Mouse (Mus musculus): ENCODE measurements around the gene Gm17359. TPM values are rescaled to one million over a fixed set of nuclear protein-coding genes. Genes with fewer than 3 reads are reported as not detected.

Gene Gm17359
- polyA plus RNA-seq, 1 experiment from 2014 or later, result not detected

- H3K27ac ChIP-seq (replicated peaks; ENCODE audit: low read depth, low read length), result no peak overlapping the region
- ATAC-seq (replicated peaks; ENCODE audit: insufficient number of reproducible peaks, low FRiP score, low TSS enrichment, low read depth), result peak; percentile 64; the same call in 1 of the 2 replicates
- H3K4me2 ChIP-seq (ENCODE audit: low read depth, low read length), result no peak overlapping the region
- no peaks in the 10 kb centered on the region for H3K9me3 ChIP-seq (replicated peaks; ENCODE audit: control insufficient read depth, low read length)
- H3K4me3 ChIP-seq (ENCODE audit: low read depth, low read length), result no peak overlapping the region
- no peaks in the 10 kb centered on the region for H3K27me3 ChIP-seq (ENCODE audit: control insufficient read depth, insufficient read depth, low read length)
- 30% methylated on average over 10 of the region's 10 CpGs for WGBS
- no peaks in the 10 kb centered on the region for H3K4me1 ChIP-seq (ENCODE audit: control insufficient read depth, insufficient read depth, low read length)
- no peak overlapping the region for H3K9ac ChIP-seq (replicated peaks; ENCODE audit: low read length)
- no peaks in the 10 kb centered on the region for H3K36me3 ChIP-seq (replicated peaks; ENCODE audit: control insufficient read depth, insufficient read depth, low read depth, low read length)
- peak; percentile 43 for DNase-seq (ENCODE audit: low spot score)
These were observed 73.6 kb downstream of the Gm17359 start for GRCm38 (mm10) chr3:79409927-79410628.

- no peaks in the 10 kb centered on the region for H3K27me3 ChIP-seq (ENCODE audit: control insufficient read depth, insufficient read depth, low read length)
- no peaks in the 10 kb centered on the region for H3K9me3 ChIP-seq (replicated peaks; ENCODE audit: control insufficient read depth, low read length)
- peak; percentile 60 for DNase-seq (ENCODE audit: low spot score)
- H3K4me3 ChIP-seq (ENCODE audit: low read depth, low read length), result no peak overlapping the region
- ATAC-seq (replicated peaks; ENCODE audit: insufficient number of reproducible peaks, low FRiP score, low TSS enrichment, low read depth), result peak; percentile 39; the same call in 1 of the 2 replicates
- WGBS, result 15% methylated on average over 5 of the region's 5 CpGs
- no peak overlapping the region for H3K27ac ChIP-seq (replicated peaks; ENCODE audit: low read depth, low read length)
- H3K4me2 ChIP-seq (ENCODE audit: low read depth, low read length), result no peak overlapping the region
- no peaks in the 10 kb centered on the region for H3K36me3 ChIP-seq (replicated peaks; ENCODE audit: control insufficient read depth, insufficient read depth, low read depth, low read length)
- H3K9ac ChIP-seq (replicated peaks; ENCODE audit: low read length), result no peak overlapping the region
- H3K4me1 ChIP-seq (ENCODE audit: control insufficient read depth, insufficient read depth, low read length), result no peaks in the 10 kb centered on the region
These were observed 74.2 kb downstream of the Gm17359 start for GRCm38 (mm10) chr3:79410629-79410995.

- H3K4me3 ChIP-seq (ENCODE audit: low read depth, low read length), result no peak overlapping the region
- DNase-seq (ENCODE audit: low spot score) (no peak), ATAC-seq (replicated peaks; ENCODE audit: insufficient number of reproducible peaks, low FRiP score, low TSS enrichment, low read depth) (no peak)
- no peaks in the 10 kb centered on the region for H3K4me1 ChIP-seq (ENCODE audit: control insufficient read depth, insufficient read depth, low read length)
- no peaks in the 10 kb centered on the region for H3K36me3 ChIP-seq (replicated peaks; ENCODE audit: control insufficient read depth, insufficient read depth, low read depth, low read length)
- H3K4me2 ChIP-seq (ENCODE audit: low read depth, low read length), result no peak overlapping the region
- 35% methylated on average over 2 of the region's 2 CpGs for WGBS
- H3K27me3 ChIP-seq (ENCODE audit: control insufficient read depth, insufficient read depth, low read length), result no peaks in the 10 kb centered on the region
- no peaks in the 10 kb centered on the region for H3K9me3 ChIP-seq (replicated peaks; ENCODE audit: control insufficient read depth, low read length)
- H3K9ac ChIP-seq (replicated peaks; ENCODE audit: low read length), result no peak overlapping the region
- H3K27ac ChIP-seq (replicated peaks; ENCODE audit: low read depth, low read length), result no peak overlapping the region
These were observed 75.2 kb downstream of the Gm17359 start for GRCm38 (mm10) chr3:79411666-79412065.

- no peaks in the 10 kb centered on the region for H3K9me3 ChIP-seq (replicated peaks; ENCODE audit: control insufficient read depth, low read length)
- ATAC-seq (replicated peaks; ENCODE audit: insufficient number of reproducible peaks, low FRiP score, low TSS enrichment, low read depth), result no peak
- no peak overlapping the region for H3K9ac ChIP-seq (replicated peaks; ENCODE audit: low read length)
- no peak for DNase-seq (ENCODE audit: low spot score)
- no peak overlapping the region for H3K4me2 ChIP-seq (ENCODE audit: low read depth, low read length)
- WGBS, result 64% methylated on average over 1 of the region's 1 CpGs
- H3K36me3 ChIP-seq (replicated peaks; ENCODE audit: control insufficient read depth, insufficient read depth, low read depth, low read length), result no peaks in the 10 kb centered on the region
- no peak overlapping the region for H3K4me3 ChIP-seq (ENCODE audit: low read depth, low read length)
- no peak overlapping the region for H3K27ac ChIP-seq (replicated peaks; ENCODE audit: low read depth, low read length)
- no peaks in the 10 kb centered on the region for H3K27me3 ChIP-seq (ENCODE audit: control insufficient read depth, insufficient read depth, low read length)
- H3K4me1 ChIP-seq (ENCODE audit: control insufficient read depth, insufficient read depth, low read length), result no peaks in the 10 kb centered on the region
These were observed 77.0 kb downstream of the Gm17359 start for GRCm38 (mm10) chr3:79413492-79413891.

GRCm38 (mm10) chr3:79415081-79415480, 78.6 kb downstream of the Gm17359 start:
- no peak for DNase-seq (ENCODE audit: low spot score)
- Histone ChIP-seq H3K4me1 (ENCODE audit: control insufficient read depth, insufficient read depth, low read length) (no peaks in the 10 kb centered on the region), H3K4me3 (ENCODE audit: low read depth, low read length) (no peak overlapping the region), H3K9me3 (replicated peaks; ENCODE audit: control insufficient read depth, low read length) (no peaks in the 10 kb centered on the region), H3K36me3 (replicated peaks; ENCODE audit: control insufficient read depth, insufficient read depth, low read depth, low read length) (no peaks in the 10 kb centered on the region), H3K27me3 (ENCODE audit: control insufficient read depth, insufficient read depth, low read length) (no peaks in the 10 kb centered on the region), H3K4me2 (ENCODE audit: low read depth, low read length) (no peak overlapping the region), H3K9ac (replicated peaks; ENCODE audit: low read length) (no peak overlapping the region), H3K27ac (replicated peaks; ENCODE audit: low read depth, low read length) (no peak overlapping the region)
- WGBS, result 81% methylated on average over 5 of the region's 5 CpGs
- no peak for ATAC-seq (replicated peaks; ENCODE audit: insufficient number of reproducible peaks, low FRiP score, low TSS enrichment, low read depth)

GRCm38 (mm10) chr3:79415929-79416328, 79.5 kb downstream of the Gm17359 start:
- DNase-seq (ENCODE audit: low spot score), result no peak
- Histone ChIP-seq H3K27me3 (ENCODE audit: control insufficient read depth, insufficient read depth, low read length) (no peaks in the 10 kb centered on the region), H3K9ac (replicated peaks; ENCODE audit: low read length) (no peak overlapping the region), H3K4me3 (ENCODE audit: low read depth, low read length) (no peak overlapping the region), H3K27ac (replicated peaks; ENCODE audit: low read depth, low read length) (no peak overlapping the region), H3K36me3 (replicated peaks; ENCODE audit: control insufficient read depth, insufficient read depth, low read depth, low read length) (no peaks in the 10 kb centered on the region), H3K4me2 (ENCODE audit: low read depth, low read length) (no peak overlapping the region), H3K9me3 (replicated peaks; ENCODE audit: control insufficient read depth, low read length) (no peaks in the 10 kb centered on the region), H3K4me1 (ENCODE audit: control insufficient read depth, insufficient read depth, low read length) (no peaks in the 10 kb centered on the region)
- no peak for ATAC-seq (replicated peaks; ENCODE audit: insufficient number of reproducible peaks, low FRiP score, low TSS enrichment, low read depth)

GRCm38 (mm10) chr3:79416944-79417680, 80.7 kb downstream of the Gm17359 start:
- Histone ChIP-seq H3K36me3 (replicated peaks; ENCODE audit: control insufficient read depth, insufficient read depth, low read depth, low read length) (no peaks in the 10 kb centered on the region), H3K27ac (replicated peaks; ENCODE audit: low read depth, low read length) (no peak overlapping the region), H3K9ac (replicated peaks; ENCODE audit: low read length) (no peak overlapping the region), H3K27me3 (ENCODE audit: control insufficient read depth, insufficient read depth, low read length) (no peaks in the 10 kb centered on the region), H3K4me3 (ENCODE audit: low read depth, low read length) (no peak overlapping the region), H3K4me2 (ENCODE audit: low read depth, low read length) (no peak overlapping the region), H3K4me1 (ENCODE audit: control insufficient read depth, insufficient read depth, low read length) (no peaks in the 10 kb centered on the region), H3K9me3 (replicated peaks; ENCODE audit: control insufficient read depth, low read length) (no peaks in the 10 kb centered on the region)
- peak; percentile 81; the same call in 1 of the 2 replicates for ATAC-seq (replicated peaks; ENCODE audit: insufficient number of reproducible peaks, low FRiP score, low TSS enrichment, low read depth)
- peak; percentile 69 for DNase-seq (ENCODE audit: low spot score)
- WGBS, result 29% methylated on average over 4 of the region's 4 CpGs

GRCm38 (mm10) chr3:79418921-79419320, 82.5 kb downstream of the Gm17359 start:
- Histone ChIP-seq H3K4me3 (ENCODE audit: low read depth, low read length) (no peak overlapping the region), H3K9me3 (replicated peaks; ENCODE audit: control insufficient read depth, low read length) (no peaks in the 10 kb centered on the region), H3K36me3 (replicated peaks; ENCODE audit: control insufficient read depth, insufficient read depth, low read depth, low read length) (no peaks in the 10 kb centered on the region), H3K4me2 (ENCODE audit: low read depth, low read length) (no peak overlapping the region), H3K9ac (replicated peaks; ENCODE audit: low read length) (no peak overlapping the region), H3K27me3 (ENCODE audit: control insufficient read depth, insufficient read depth, low read length) (no peaks in the 10 kb centered on the region), H3K4me1 (ENCODE audit: control insufficient read depth, insufficient read depth, low read length) (no peaks in the 10 kb centered on the region), H3K27ac (replicated peaks; ENCODE audit: low read depth, low read length) (no peak overlapping the region)
- DNase-seq (ENCODE audit: low spot score) (no peak), ATAC-seq (replicated peaks; ENCODE audit: insufficient number of reproducible peaks, low FRiP score, low TSS enrichment, low read depth) (no peak)
- 91% methylated on average over 14 of the region's 14 CpGs for WGBS

Measured in embryonic facial prominence, embryonic 11.5 days (tissue).